Mouse (Mus musculus) lung, postnatal 0 days (tissue): ENCODE data around the gene Tmod3.

Experiments used
- CTCF ChIP-seq: IDR thresholded peaks from 2 replicates; pipeline ENCODE4 v1.5.1; 2016; ENCODE audit warnings: antibody characterized with exemption, mild to moderate bottlenecking
- EP300 ChIP-seq: IDR thresholded peaks from 2 replicates; pipeline ENCODE4 v1.6.1; 2016; ENCODE audit warnings: antibody characterized with exemption, mild to moderate bottlenecking, control low read depth

DNA sequence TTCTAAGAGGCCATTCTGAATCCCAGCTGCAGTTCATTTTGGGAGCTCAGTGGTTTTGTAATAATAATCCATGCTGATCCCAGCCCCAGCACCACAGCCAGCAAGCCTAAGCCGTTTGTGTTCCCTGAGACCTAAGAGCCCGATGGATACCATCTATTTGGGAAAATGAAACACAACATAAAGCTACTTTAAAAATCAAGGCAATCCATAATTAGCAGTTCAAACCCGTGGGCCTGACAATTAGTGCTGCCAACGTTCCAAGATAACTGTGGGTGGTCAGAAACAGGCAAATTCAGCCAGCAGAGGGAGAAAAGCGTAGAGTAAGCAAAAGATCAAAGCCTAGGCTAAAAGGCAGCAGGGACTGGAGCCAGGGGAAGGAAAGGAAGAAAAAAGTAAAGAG is 8.1 kb downstream of the Tmod3 start:
- peak; percentile 45 for TF ChIP-seq CTCF
- TF ChIP-seq EP300: no peak
